Mouse (Mus musculus) left cerebral cortex, postnatal 14 days (tissue): ENCODE results near the gene Spdef. TPM values are rescaled to one million over a fixed set of nuclear protein-coding genes. Genes with fewer than 3 reads are reported as not detected.

Experiments used
- DNase-seq, 2 experiments: peaks; one replicate each; pipeline ENCODE4 v3.0.0; 2021 to 2022; ENCODE audit warnings: low spot score in 2 of 2, mixed read lengths in 1 of 2
- intact Hi-C: fragments of 180-260 bp; cut with DNase I; formaldehyde crosslinking; loops from one replicate; pipeline ENCODE4 v1.15.1; 2025
- long read RNA-seq, 2 experiments: library from polyadenylated mRNA; stranded (forward); transcript quantifications; one replicate each; pipeline ENCODE4 v2.0.0; 2021
- total RNA-seq, 2 experiments: library from RNA; stranded (reverse); gene quantifications; 2 replicates each; pipeline ENCODE4 v1.2.3; 2021

The Spdef gene
- total RNA-seq = under 1 TPM; 0.42 to 0.57 TPM
- long read RNA-seq, experiment 1 = 0 reads
- long read RNA-seq, experiment 2 = 0 reads

GRCm38 (mm10) chr17:27728770-27729169 is at the start of gene Spdef:
Spdef (minus strand) TSS chr17:27728955.
- DNase-seq = no peak
- intact Hi-C loops = no loop called here

GRCm38 (mm10) chr17:27777823-27778222 is 49.1 kb upstream of the Spdef start:
- intact Hi-C loops = no loop called here
- DNase-seq = no peak

GRCm38 (mm10) chr17:27774198-27774597 is 45.4 kb upstream of the Spdef start:
- intact Hi-C loops = no loop called here
- no peak for DNase-seq

GRCm38 (mm10) chr17:27771616-27772015 is 42.9 kb upstream of the Spdef start:
- peak in 1 of 2 experiments; percentile 27 for DNase-seq
- intact Hi-C loops = no loop called here

- peak; percentile 79 to 87 for DNase-seq
- intact Hi-C loops = loop anchor here (10.0 kb wide), 1 partner anchor 204 kb away; the partner anchor contains the start of gene AI413582
Observed at GRCm38 (mm10) chr17:27768817-27769542, 40.2 kb upstream of the Spdef start.

- no peak for DNase-seq
- intact Hi-C loops = loop anchor here (10.0 kb wide), 1 partner anchor 203 kb away; the partner anchor contains the start of gene AI413582
Observed at GRCm38 (mm10) chr17:27767543-27767942, 38.8 kb upstream of the Spdef start.

GRCm38 (mm10) chr17:27767120-27767519 is 38.4 kb upstream of the Spdef start:
- intact Hi-C loops = loop anchor here (10.0 kb wide), 1 partner anchor 202 kb away; the partner anchor contains the start of gene AI413582

GRCm38 (mm10) chr17:27765066-27765465 is 36.3 kb upstream of the Spdef start:
- DNase-seq = no peak
- intact Hi-C loops = loop anchor here (10.0 kb wide), 1 partner anchor 200 kb away; the partner anchor contains the start of gene AI413582

More at GRCm38 (mm10) chr17:27767120-27767519, 38.4 kb upstream of the Spdef start:
- DNase-seq = peak; percentile 16 to 70

- intact Hi-C loops = loop anchor here (5.0 to 10.0 kb wide), 3 partner anchors 47 to 200 kb away; partner anchors contain the start of gene AI413582
- no peak for DNase-seq
Observed at GRCm38 (mm10) chr17:27764453-27764852, 35.7 kb upstream of the Spdef start.

- DNase-seq = peak; percentile 52 to 78
- intact Hi-C loops = loop anchor here (2.0 to 10.0 kb wide), 4 partner anchors 46 to 228 kb away; partner anchors contain the start of gene AI413582
Observed at GRCm38 (mm10) chr17:27762884-27763283, 34.1 kb upstream of the Spdef start.

GRCm38 (mm10) chr17:27761639-27762336 is 33.0 kb upstream of the Spdef start:
- DNase-seq = peak; percentile 90 to 98
- intact Hi-C loops = loop anchor here (2.0 to 10.0 kb wide), 4 partner anchors 44 to 227 kb away; partner anchors contain the start of gene AI413582

GRCm38 (mm10) chr17:27760169-27760568 is 31.4 kb upstream of the Spdef start:
- intact Hi-C loops = loop anchor here (5.0 to 10.0 kb wide), 3 partner anchors 43 to 195 kb away; partner anchors contain the start of gene AI413582
- DNase-seq = no peak

GRCm38 (mm10) chr17:27751314-27752202 is 22.8 kb upstream of the Spdef start:
- peak in 1 of 2 experiments; percentile 46 for DNase-seq
- intact Hi-C loops = no loop called here

- no peak for DNase-seq
- intact Hi-C loops = no loop called here
Observed at GRCm38 (mm10) chr17:27750451-27750942, 21.7 kb upstream of the Spdef start.

GRCm38 (mm10) chr17:27748123-27748522 is 19.4 kb upstream of the Spdef start:
- no peak for DNase-seq
- intact Hi-C loops = no loop called here

- intact Hi-C loops = no loop called here
- DNase-seq = no peak
Observed at GRCm38 (mm10) chr17:27746446-27746845, 17.7 kb upstream of the Spdef start.

GRCm38 (mm10) chr17:27740961-27741360 is 12.2 kb upstream of the Spdef start:
- DNase-seq = no peak
- intact Hi-C loops = no loop called here

GRCm38 (mm10) chr17:27734344-27735073 is 5.8 kb upstream of the Spdef start:
- intact Hi-C loops = no loop called here
- DNase-seq = no peak
